8 mouse cellular contexts compared by ENCODE assay signal in genomic region chr13:23488400-23489322, GRCm38 (mm10). TPM values are rescaled to one million over a fixed set of nuclear protein-coding genes. Genes with fewer than 3 reads are reported as not detected.
DNase-seq lines count a peak whose midpoint lies in the region; ATAC-seq and TF ChIP-seq lines count a peak whose summit lies in the region.

Gene Btn2a2 (minus strand): TSS chr13:23488857.

- WGBS in hindbrain, embryonic 16.5 days: 6% methylated on average over 13 of the region's 14 CpGs
- WGBS in lung, postnatal 0 days: 4% methylated on average over 13 of the region's 14 CpGs

- peak within 1 kb of the TSS; percentile 48 for H3K4me3 ChIP-seq in hindbrain, embryonic 16.5 days (ENCODE audit: low read length)
- H3K4me3 ChIP-seq in lung, postnatal 0 days (ENCODE audit: low read depth, low read length): peak within 1 kb of the TSS; percentile 20

- H3K4me2 ChIP-seq in hindbrain, embryonic 16.5 days (ENCODE audit: low read length): peak within 1 kb of the TSS; percentile 76
- H3K4me2 ChIP-seq in lung, postnatal 0 days (replicated peaks; ENCODE audit: low read depth, low read length): peak within 1 kb of the TSS; percentile 44

- no peaks in the 10 kb centered on the region for H3K9me3 ChIP-seq in hindbrain, embryonic 16.5 days (ENCODE audit: control insufficient read depth, low read length)
- no peaks in the 10 kb centered on the region for H3K9me3 ChIP-seq in lung, postnatal 0 days (ENCODE audit: low read length)

- H3K27me3 ChIP-seq in Patski: peaks cover 3% of the 10 kb centered on the region
- H3K27me3 ChIP-seq in hindbrain, embryonic 16.5 days (replicated peaks; ENCODE audit: control insufficient read depth, insufficient read depth, low read length): no peaks in the 10 kb centered on the region
- H3K27me3 ChIP-seq in lung, postnatal 0 days (replicated peaks; ENCODE audit: insufficient read depth, low read length): no peaks in the 10 kb centered on the region

- peak; percentile 41 for DNase-seq in Patski (ENCODE audit: low read depth, low spot score)
- peak; percentile 78 to 82 for DNase-seq in cerebellum, postnatal 10 days
- peak; percentile 60 to 83 for DNase-seq in frontal cortex, postnatal 36 days (ENCODE audit: low spot score in 2 of 2)
- peak; percentile 21 to 52 for DNase-seq in layer of hippocampus, postnatal 25 days (ENCODE audit: extremely low spot score in 1 of 2, low spot score in 1 of 2)
- DNase-seq in lung, postnatal 0 days (ENCODE audit: low spot score): peak; percentile 95
- peak; percentile 64 for DNase-seq in retina, postnatal 7 days (ENCODE audit: low read depth, low spot score)

- ATAC-seq in Patski: peak; percentile 100
- ATAC-seq in hindbrain, embryonic 16.5 days: peak; percentile 99
- peak; percentile 99 for ATAC-seq in lung, postnatal 0 days
- no peak for ATAC-seq in erythroid progenitor cell, adult 5-6 weeks (replicated peaks; ENCODE audit: low FRiP score, poor library complexity, severe bottlenecking)

- no peak within 1 kb of the TSS for H3K27ac ChIP-seq in hindbrain, embryonic 16.5 days (ENCODE audit: low read depth, low read length)
- H3K27ac ChIP-seq in lung, postnatal 0 days (ENCODE audit: low read length): no peak within 1 kb of the TSS

- no peaks in the 10 kb centered on the region for H3K36me3 ChIP-seq in hindbrain, embryonic 16.5 days (ENCODE audit: control insufficient read depth, insufficient read depth, low read length)
- H3K36me3 ChIP-seq in lung, postnatal 0 days (ENCODE audit: insufficient read depth, low read length): no peaks in the 10 kb centered on the region

- CTCF ChIA-PET in Patski (lab: Charles Lee): no interaction called here

- POLR2A ChIA-PET in Patski (lab: Charles Lee): no interaction called here

- TF ChIP-seq CTCF in Patski (IDR thresholded peaks at IDR 0.05): no peak
- no peak for TF ChIP-seq CTCF in lung, postnatal 0 days (IDR thresholded peaks at IDR 0.05)

- TF ChIP-seq EP300 in lung, postnatal 0 days (IDR thresholded peaks at IDR 0.05): no peak

- peak within 1 kb of the TSS; percentile 32; the same call in 1 of the 2 replicates for H3K9ac ChIP-seq in hindbrain, embryonic 16.5 days (ENCODE audit: low read depth, low read length)
- no peak within 1 kb of the TSS for H3K9ac ChIP-seq in lung, postnatal 0 days (replicated peaks; ENCODE audit: low read depth)

- in situ Hi-C loops in Patski (cut with MboI; ENCODE audit: low pct_unique_long_range_greater_than_20kb): no loop called here

- peaks cover 2% of the 10 kb centered on the region; the same call in 1 of the 2 replicates for H3K4me1 ChIP-seq in hindbrain, embryonic 16.5 days (ENCODE audit: control insufficient read depth, insufficient read depth, low read depth, low read length)
- H3K4me1 ChIP-seq in lung, postnatal 0 days (ENCODE audit: insufficient read depth, low read depth, low read length): no peaks in the 10 kb centered on the region

RNA-seq across cellular contexts. Expression of gene Btn2a2, which starts in this region (rescaled TPM):
- polyA plus RNA-seq in Patski (2021): 0.23 TPM
- 0.14 TPM in 1 of 2 replicates, not detected in the other for polyA plus RNA-seq in hindbrain, embryonic 16.5 days (2015; fragmentation: Nextera tagmentation; extraction: Ambion mirVana)
- under 1 TPM; 0.59 to 0.66 TPM for total RNA-seq in layer of hippocampus, postnatal 25 days (2021)
- 0.06 and 0.07 TPM in 2 replicates for polyA plus RNA-seq in lung, postnatal 0 days (2015; fragmentation: Nextera tagmentation; extraction: Ambion mirVana)
- total RNA-seq in erythroid progenitor cell, adult 5-6 weeks (2015; ENCODE audit: low replicate concordance): not detected in 2 replicates
- total RNA-seq in erythroid progenitor cell, adult 5-6 weeks (2017; ENCODE audit: low replicate concordance): not detected in 2 replicates

Comparison
In these comparisons a context has a peak if more than half of its experiments do, and no peak if none do; other contexts are left out.
1. Peak in DNase-seq and ATAC-seq in Patski; RNA of the gene not detected or under 1 TPM.
2. Peak in ATAC-seq, H3K4me3 ChIP-seq, H3K9ac ChIP-seq and H3K4me2 ChIP-seq in hindbrain, embryonic 16.5 days; RNA of the gene not detected or under 1 TPM.
3. Peak in DNase-seq in layer of hippocampus, postnatal 25 days; RNA of the gene not detected or under 1 TPM.
4. Peak in DNase-seq, ATAC-seq, H3K4me3 ChIP-seq and H3K4me2 ChIP-seq in lung, postnatal 0 days; RNA of the gene not detected or under 1 TPM.
5. DNase-seq: peak in every context shown above with its lines; median percentile 95 in lung, postnatal 0 days; 80 in cerebellum, postnatal 10 days; 72 in frontal cortex, postnatal 36 days; 64 in retina, postnatal 7 days; 41 in Patski; 36 in layer of hippocampus, postnatal 25 days.